Mouse (Mus musculus): ENCODE measurements at regions not wholly inside any gene's neighbourhood (a gene's known extent, or its start where the extent isn't known, plus 50 kb on each side); places are given as distances from the start of the nearest gene placed in this dataset.

DNA sequence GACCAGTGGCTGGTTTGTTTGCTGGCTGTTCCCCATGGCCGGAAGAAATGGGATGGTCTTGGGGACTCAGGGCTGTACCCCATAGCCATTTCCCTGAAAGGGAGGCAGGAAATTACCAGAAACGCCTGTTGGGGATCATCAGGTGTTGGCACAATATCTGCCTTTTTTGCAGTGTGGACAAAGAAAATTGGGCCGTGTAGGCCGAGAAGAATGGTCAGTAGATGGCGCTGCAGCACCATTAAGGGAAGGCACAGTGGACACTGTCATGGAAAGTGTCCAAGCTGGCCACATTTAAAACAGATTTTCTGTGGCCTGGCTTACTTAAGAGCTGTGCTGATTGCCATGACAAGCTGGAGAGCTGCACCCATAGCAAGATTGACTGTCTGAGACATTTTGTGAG is 358.1 kb downstream of the Slxl1 start:
- DNase-seq (ENCODE audit: low spot score), result peak; percentile 0
